Mouse (Mus musculus): ENCODE measurements at regions not wholly inside any gene's neighbourhood (a gene's known extent, or its start where the extent isn't known, plus 50 kb on each side); places are given as distances from the start of the nearest gene placed in this dataset.

- peak in 1 of 2 experiments; percentile 25 for DNase-seq
Observed at GRCm38 (mm10) chr10:126070984-126071713, 105.2 kb downstream of the Lrig3 start.

GRCm38 (mm10) chr10:126071714-126072057 is 105.7 kb downstream of the Lrig3 start:
- DNase-seq = no peak

- DNase-seq = no peak
Observed at GRCm38 (mm10) chr10:126077313-126077966, 111.5 kb downstream of the Lrig3 start.

GRCm38 (mm10) chr10:126082576-126082975 is 116.6 kb downstream of the Lrig3 start:
- DNase-seq = peak; percentile 39 to 54

GRCm38 (mm10) chr10:126086684-126087083 is 120.7 kb downstream of the Lrig3 start:
- DNase-seq = no peak

GRCm38 (mm10) chr10:126094238-126094880 is 128.4 kb downstream of the Lrig3 start:
- DNase-seq = no peak

GRCm38 (mm10) chr10:126097896-126098295 is 131.9 kb downstream of the Lrig3 start:
- DNase-seq = no peak

GRCm38 (mm10) chr10:126102876-126103275 is 136.9 kb downstream of the Lrig3 start:
- no peak for DNase-seq

- no peak for DNase-seq
Observed at GRCm38 (mm10) chr10:126113106-126113505, 147.1 kb downstream of the Lrig3 start.

GRCm38 (mm10) chr10:126115386-126115785 is 149.4 kb downstream of the Lrig3 start:
- DNase-seq = no peak

- DNase-seq = no peak
Observed at GRCm38 (mm10) chr10:126121626-126122025, 155.7 kb downstream of the Lrig3 start.

- DNase-seq = no peak
Observed at GRCm38 (mm10) chr10:126122504-126122903, 156.5 kb downstream of the Lrig3 start.

- no peak for DNase-seq
Observed at GRCm38 (mm10) chr10:126133188-126133587, 167.2 kb downstream of the Lrig3 start.

- DNase-seq = no peak
Observed at GRCm38 (mm10) chr10:126133957-126134356, 168.0 kb downstream of the Lrig3 start.

GRCm38 (mm10) chr10:126138585-126138984 is 172.6 kb downstream of the Lrig3 start:
- DNase-seq = no peak

- no peak for DNase-seq
Observed at GRCm38 (mm10) chr10:126141586-126141985, 175.6 kb downstream of the Lrig3 start.

GRCm38 (mm10) chr10:126143833-126144232 is 177.9 kb downstream of the Lrig3 start:
- peak in 1 of 2 experiments; percentile 25 for DNase-seq

GRCm38 (mm10) chr10:126144609-126145202 is 178.7 kb downstream of the Lrig3 start:
- DNase-seq = peak; percentile 18 to 31

- no peak for DNase-seq
Observed at GRCm38 (mm10) chr10:126157300-126157699, 191.3 kb downstream of the Lrig3 start.

GRCm38 (mm10) chr10:126165215-126165614 is 199.2 kb downstream of the Lrig3 start:
- no peak for DNase-seq

- no peak for DNase-seq
Observed at GRCm38 (mm10) chr10:126169095-126169873, 203.3 kb downstream of the Lrig3 start.

GRCm38 (mm10) chr10:126169874-126170163 is 203.9 kb downstream of the Lrig3 start:
- DNase-seq = no peak

Measured in lung, postnatal 4 days (tissue).